Mouse (Mus musculus) bone marrow, adult 2 months (tissue): ENCODE results near the gene Lrr1. TPM values are rescaled to one million over a fixed set of nuclear protein-coding genes. Genes with fewer than 3 reads are reported as not detected.

Source experiments
- H3K27ac ChIP-seq: fragments of 200-500 bp; 2 replicates; pipeline ENCODE4 v1.5.1; 2012; ENCODE audit warnings: low read depth, mild to moderate bottlenecking, control low read depth, inconsistent platforms, low read length; ENCODE audit not compliant: control insufficient read depth, poor library complexity, insufficient read depth
- H3K4me1 ChIP-seq: fragments of 200-500 bp; 2 replicates; pipeline ENCODE4 v1.6.1; 2011; ENCODE audit warnings: low read length; ENCODE audit not compliant: control insufficient read depth, insufficient read depth
- H3K4me3 ChIP-seq: fragments of 200-500 bp; replicated peaks from 2 replicates; pipeline ENCODE3; 2011; ENCODE audit warnings: mild to moderate bottlenecking, low read depth, low read length, control low read depth; ENCODE audit not compliant: control insufficient read depth
- CTCF ChIP-seq: fragments of 200-500 bp; IDR thresholded peaks from 2 replicates; pipeline ENCODE4 v1.5.1; 2011; ENCODE audit warnings: low read length, control low read depth; ENCODE audit not compliant: control insufficient read depth, insufficient read depth
- POLR2A ChIP-seq: fragments of 200-500 bp; IDR thresholded peaks from 2 replicates; pipeline ENCODE4 v1.6.1; 2011; ENCODE audit warnings: low read depth, mild to moderate bottlenecking, control low read depth, low read length, borderline replicate concordance; ENCODE audit not compliant: control insufficient read depth
- WGBS: fragments of 180-500 bp; shearing (Covaris S2); methylation state at CpG from one replicate; pipeline ENCODE4 v1.1.7; 2018; 5-methylcytosine and 5-hydroxymethylcytosine counted together
- polyA plus RNA-seq: library from polyadenylated mRNA; stranded (reverse); fragments of >200 nt; gene quantifications from 2 replicates; pipeline ENCODE4 v1.2.4, GENCODE M21; 2011; ENCODE audit warnings: low replicate concordance; ENCODE audit not compliant: missing spikeins, insufficient read depth, insufficient read length

Lrr1 gene
- polyA plus RNA-seq, 1 experiment = 14.2 TPM

- peaks cover 2% of the 10 kb centered on the region for H3K4me1 ChIP-seq
- no peak overlapping the region for H3K4me3 ChIP-seq
- H3K27ac ChIP-seq = no peak overlapping the region
- TF ChIP-seq CTCF (no peak), POLR2A (no peak)
- WGBS = 93% methylated on average over 18 of the region's 18 CpGs
Observed at GRCm38 (mm10) chr12:69210056-69210979, 41.7 kb downstream of the Lrr1 start.

GRCm38 (mm10) chr12:69211057-69211456, 42.4 kb downstream of the Lrr1 start:
- H3K27ac ChIP-seq = no peak overlapping the region
- H3K4me1 ChIP-seq = peaks cover 2% of the 10 kb centered on the region
- TF ChIP-seq CTCF = no peak
- no peak overlapping the region for H3K4me3 ChIP-seq
- 86% methylated on average over 5 of the region's 5 CpGs for WGBS

GRCm38 (mm10) chr12:69213186-69213777, 44.7 kb downstream of the Lrr1 start:
- 85% methylated on average over 13 of the region's 13 CpGs for WGBS
- H3K27ac ChIP-seq = no peak overlapping the region
- no peak for TF ChIP-seq CTCF
- H3K4me3 ChIP-seq = no peak overlapping the region
- H3K4me1 ChIP-seq = peaks cover 2% of the 10 kb centered on the region

- no peak overlapping the region for H3K27ac ChIP-seq
- WGBS = 52% methylated on average over 7 of the region's 7 CpGs
- H3K4me3 ChIP-seq = no peak overlapping the region
- TF ChIP-seq CTCF (no peak), POLR2A (no peak)
- H3K4me1 ChIP-seq = peaks cover 2% of the 10 kb centered on the region
Observed at GRCm38 (mm10) chr12:69214393-69214792, 45.8 kb downstream of the Lrr1 start.

GRCm38 (mm10) chr12:69215000-69215785, 46.6 kb downstream of the Lrr1 start:
- TF ChIP-seq CTCF (no peak), POLR2A (no peak)
- Histone ChIP-seq H3K27ac (no peak overlapping the region), H3K4me3 (no peak overlapping the region), H3K4me1 (peaks cover 2% of the 10 kb centered on the region)
- 65% methylated on average over 3 of the region's 3 CpGs for WGBS

- H3K27ac ChIP-seq = no peak overlapping the region
- TF ChIP-seq CTCF (no peak), POLR2A (no peak)
- 77% methylated on average over 7 of the region's 7 CpGs for WGBS
- H3K4me1 ChIP-seq = peaks cover 2% of the 10 kb centered on the region
- no peak overlapping the region for H3K4me3 ChIP-seq
Observed at GRCm38 (mm10) chr12:69216587-69216986, 48.0 kb downstream of the Lrr1 start.

GRCm38 (mm10) chr12:69220613-69221277, 52.1 kb downstream of the Lrr1 start:
- no peaks in the 10 kb centered on the region; the same call in 1 of the 2 replicates for H3K4me1 ChIP-seq
- 92% methylated on average over 19 of the region's 19 CpGs for WGBS

GRCm38 (mm10) chr12:69227776-69228466, 59.3 kb downstream of the Lrr1 start, which contains the start of gene Pole2:
Pole2 (minus strand) TSS chr12:69228195.
- Histone ChIP-seq H3K4me1 (no peaks in the 10 kb centered on the region), H3K27ac (peak within 1 kb of the TSS; percentile 56), H3K4me3 (peak within 1 kb of the TSS; percentile 92)
- TF ChIP-seq POLR2A = peak; percentile 63; the same call in 1 of the 2 replicates
- no peak for TF ChIP-seq CTCF
- under 1% methylated on average over 37 of the region's 37 CpGs for WGBS

More at GRCm38 (mm10) chr12:69220613-69221277, 52.1 kb downstream of the Lrr1 start:
- TF ChIP-seq POLR2A (no peak), CTCF (no peak)
- Histone ChIP-seq H3K27ac (0 out of 2 replicates have a peak overlapping the region, but pooled peaks have one; percentile 7), H3K4me3 (no peak overlapping the region)

Other genes starting within 250 kb of the Lrr1 start
- 1,025 and 1,436 TPM in 2 replicates for gene Rps29, start 9.6 kb upstream of the Lrr1 start, polyA plus RNA-seq
- gene Rpl36al, start 15.3 kb downstream of the Lrr1 start, polyA plus RNA-seq = 622 and 901 TPM in 2 replicates
- gene Mgat2, start 15.3 kb downstream of the Lrr1 start, polyA plus RNA-seq = 7.5 and 13.2 TPM in 2 replicates
- 3.0 TPM in 1 of 2 replicates, not detected in the other for gene Gm49383, start 28.3 kb downstream of the Lrr1 start, polyA plus RNA-seq
- 2.1 and 3.1 TPM in 2 replicates for gene Dnaaf2, start 29.6 kb downstream of the Lrr1 start, polyA plus RNA-seq
- 22.6 and 26.6 TPM in 2 replicates for gene Gm49384, start 35.5 kb downstream of the Lrr1 start, polyA plus RNA-seq
- gene Pole2, start 59.4 kb downstream of the Lrr1 start, polyA plus RNA-seq = 9.1 and 16.1 TPM in 2 replicates
- 1.9 TPM in 1 of 2 replicates, not detected in the other for gene Klhdc1, start 72.4 kb downstream of the Lrr1 start, polyA plus RNA-seq
- 26.7 and 27.7 TPM in 2 replicates for gene Klhdc2, start 127.9 kb downstream of the Lrr1 start, polyA plus RNA-seq
- gene Nemf, start 188.4 kb downstream of the Lrr1 start, polyA plus RNA-seq = 28.9 and 43.5 TPM in 2 replicates
- gene Arf6, start 203.3 kb downstream of the Lrr1 start, polyA plus RNA-seq = 48.1 and 48.4 TPM in 2 replicates
- gene Gm9887, start 203.6 kb downstream of the Lrr1 start, polyA plus RNA-seq = not detected in 2 replicates